Mouse (Mus musculus) heart, embryonic 14.5 days (tissue): ENCODE data around the gene Slc25a34. TPM values are rescaled to one million over a fixed set of nuclear protein-coding genes. Genes with fewer than 3 reads are reported as not detected.

Experiments
- ATAC-seq: fragments of 200-750 bp; cut with Nextera tagmentation; 2 replicates; pipeline ENCODE4 v1.8.0; 2017; ENCODE audit warnings: low read depth, moderate TSS enrichment; ENCODE audit not compliant: insufficient number of reproducible peaks, insufficient read depth, low FRiP score
- H3K27ac ChIP-seq, 2 experiments: fragments of 200-500 bp in 1 of 2; fragments of 300-500 bp in 1 of 2; sonication (generic) in 1 of 2; replicated peaks in 1 of 2; 2 replicates each; pipeline ENCODE4 v1.5.1; 2012 to 2014; ENCODE audit warnings: low read depth in 2 of 2, low read length in 2 of 2, control low read depth in 1 of 2, mild to moderate bottlenecking in 1 of 2, mixed read lengths in 1 of 2; ENCODE audit not compliant: control insufficient read depth in 1 of 2, insufficient read depth in 1 of 2
- H3K27me3 ChIP-seq: fragments of 300-500 bp; sonication (generic); 2 replicates; pipeline ENCODE4 v1.6.1; 2014; ENCODE audit warnings: mild to moderate bottlenecking, low read length, control low read depth; ENCODE audit not compliant: control insufficient read depth, insufficient read depth
- H3K36me3 ChIP-seq: fragments of 300-500 bp; sonication (generic); 2 replicates; pipeline ENCODE4 v1.6.1; 2014; ENCODE audit warnings: mild to moderate bottlenecking, control low read depth, low read length, mixed read lengths; ENCODE audit not compliant: control insufficient read depth, insufficient read depth
- H3K4me1 ChIP-seq, 2 experiments: fragments of 200-500 bp in 1 of 2; fragments of 300-500 bp in 1 of 2; sonication (generic) in 1 of 2; 2 replicates each; pipeline ENCODE4 v1.6.1; 2012 to 2014; ENCODE audit warnings: low read length in 2 of 2, control low read depth in 1 of 2, mixed read lengths in 1 of 2; ENCODE audit not compliant: control insufficient read depth in 2 of 2, insufficient read depth in 2 of 2
- H3K4me2 ChIP-seq: fragments of 300-500 bp; sonication (generic); 2 replicates; pipeline ENCODE4 v1.6.1; 2014; ENCODE audit warnings: mild to moderate bottlenecking, low read length
- H3K4me3 ChIP-seq, 2 experiments: fragments of 200-500 bp in 1 of 2; fragments of 300-500 bp in 1 of 2; sonication (generic) in 1 of 2; 2 replicates each; pipeline ENCODE4 v1.5.1; 2012 to 2014; ENCODE audit warnings: low read length in 2 of 2, mild to moderate bottlenecking in 2 of 2, control low read depth in 1 of 2, low read depth in 1 of 2, moderate library complexity in 1 of 2; ENCODE audit not compliant: control insufficient read depth in 1 of 2, insufficient read depth in 1 of 2
- H3K9ac ChIP-seq: fragments of 300-500 bp; sonication (generic); 2 replicates; pipeline ENCODE4 v1.6.1; 2014; ENCODE audit warnings: mild to moderate bottlenecking, low read length
- H3K9me3 ChIP-seq: fragments of 300-500 bp; sonication (generic); 2 replicates; pipeline ENCODE4 v1.6.1; 2016; ENCODE audit warnings: low read length, control low read depth; ENCODE audit not compliant: control insufficient read depth
- WGBS: fragments of 180-500 bp; shearing (Covaris S2); extraction: QIAGEN DNeasy Blood & Tissue Kit; methylation state at CpG from one replicate; pipeline ENCODE4 v1.1.7; 2014; 5-methylcytosine and 5-hydroxymethylcytosine counted together
- polyA plus RNA-seq: library from polyadenylated mRNA; unstranded; fragments of >200 nt; fragmentation: Nextera tagmentation; extraction: Ambion mirVana; gene quantifications from 2 replicates; pipeline ENCODE4 v1.2.1, GENCODE M21; 2014

The Slc25a34 gene
- polyA plus RNA-seq, 1 experiment from 2014 or later = 0.19 TPM

GRCm38 (mm10) chr4:141641961-141642811 is 18.6 kb upstream of the Slc25a34 start:
- Histone ChIP-seq H3K36me3 (peaks cover 54% of the 10 kb centered on the region), H3K9me3 (no peaks in the 10 kb centered on the region), H3K9ac (peak overlapping the region; percentile 50; the same call in 1 of the 2 replicates), H3K4me2 (0 out of 2 replicates have a peak overlapping the region, but pooled peaks have one; percentile 53), H3K4me1 (peaks cover 17 to 28% of the 10 kb centered on the region in 2 experiments), H3K4me3 (no peak overlapping the region), H3K27ac (peak overlapping the region; percentile 96 to 98), H3K27me3 (no peaks in the 10 kb centered on the region)
- no peak for ATAC-seq
- WGBS = 87% methylated on average over 25 of the region's 25 CpGs

- Histone ChIP-seq H3K4me1 (peaks cover 17 to 28% of the 10 kb centered on the region in 2 experiments), H3K27me3 (no peaks in the 10 kb centered on the region), H3K4me3 (no peak overlapping the region), H3K4me2 (no peak overlapping the region), H3K36me3 (peaks cover 62% of the 10 kb centered on the region), H3K27ac (peak overlapping the region in 1 of 2 experiments; percentile 98; a peak in 1 of 4 replicates), H3K9ac (0 out of 2 replicates have a peak overlapping the region, but pooled peaks have one; percentile 25), H3K9me3 (no peaks in the 10 kb centered on the region)
- ATAC-seq = no peak
- WGBS = 76% methylated on average over 7 of the region's 7 CpGs
Measured at GRCm38 (mm10) chr4:141641353-141641771, 17.7 kb upstream of the Slc25a34 start.

GRCm38 (mm10) chr4:141639474-141639873 is 15.9 kb upstream of the Slc25a34 start:
- Histone ChIP-seq H3K36me3 (peaks cover 79% of the 10 kb centered on the region), H3K27me3 (no peaks in the 10 kb centered on the region), H3K4me1 (peaks cover 17 to 28% of the 10 kb centered on the region in 2 experiments), H3K27ac (no peak overlapping the region), H3K4me2 (no peak overlapping the region), H3K9ac (no peak overlapping the region), H3K4me3 (no peak overlapping the region), H3K9me3 (no peaks in the 10 kb centered on the region)
- ATAC-seq = no peak
- 71% methylated on average over 11 of the region's 11 CpGs for WGBS

GRCm38 (mm10) chr4:141636693-141637092 is 13.1 kb upstream of the Slc25a34 start:
- H3K9ac ChIP-seq = no peak overlapping the region
- no peaks in the 10 kb centered on the region for H3K9me3 ChIP-seq
- no peaks in the 10 kb centered on the region for H3K27me3 ChIP-seq
- WGBS = 91% methylated on average over 5 of the region's 5 CpGs
- H3K4me3 ChIP-seq = no peak overlapping the region
- H3K27ac ChIP-seq = no peak overlapping the region
- no peak overlapping the region for H3K4me2 ChIP-seq
- peaks cover 0 to 3% of the 10 kb centered on the region in 2 experiments; a peak in 1 of 4 replicates for H3K4me1 ChIP-seq
- H3K36me3 ChIP-seq = peaks cover 98% of the 10 kb centered on the region
- ATAC-seq = no peak

- WGBS = 74% methylated on average over 9 of the region's 9 CpGs
- Histone ChIP-seq H3K27ac (no peak overlapping the region), H3K4me3 (no peak overlapping the region), H3K27me3 (no peaks in the 10 kb centered on the region), H3K9me3 (no peaks in the 10 kb centered on the region), H3K36me3 (peaks cover 98% of the 10 kb centered on the region), H3K4me2 (no peak overlapping the region), H3K4me1 (no peaks in the 10 kb centered on the region), H3K9ac (no peak overlapping the region)
- no peak for ATAC-seq
Measured at GRCm38 (mm10) chr4:141635991-141636390, 12.4 kb upstream of the Slc25a34 start.

GRCm38 (mm10) chr4:141632111-141632873 is 8.7 kb upstream of the Slc25a34 start:
- 83% methylated on average over 21 of the region's 21 CpGs for WGBS
- ATAC-seq = no peak
- Histone ChIP-seq H3K9me3 (no peaks in the 10 kb centered on the region), H3K4me1 (peaks cover 0 to 5% of the 10 kb centered on the region in 2 experiments; a peak in 2 of 4 replicates), H3K9ac (no peak overlapping the region), H3K4me3 (no peak overlapping the region), H3K4me2 (no peak overlapping the region), H3K27ac (no peak overlapping the region), H3K27me3 (no peaks in the 10 kb centered on the region), H3K36me3 (peaks cover 100% of the 10 kb centered on the region)

- Histone ChIP-seq H3K4me1 (peaks cover 0 to 5% of the 10 kb centered on the region in 2 experiments; a peak in 2 of 4 replicates), H3K27me3 (no peaks in the 10 kb centered on the region), H3K9ac (no peak overlapping the region), H3K4me3 (no peak overlapping the region), H3K36me3 (peaks cover 99% of the 10 kb centered on the region), H3K9me3 (no peaks in the 10 kb centered on the region), H3K4me2 (no peak overlapping the region), H3K27ac (no peak overlapping the region)
- WGBS = 93% methylated on average over 20 of the region's 20 CpGs
- ATAC-seq = no peak
Measured at GRCm38 (mm10) chr4:141631250-141631649, 7.6 kb upstream of the Slc25a34 start.
